Mouse (Mus musculus): ENCODE results near the gene Tyw5. TPM values are rescaled to one million over a fixed set of nuclear protein-coding genes. Genes with fewer than 3 reads are reported as not detected.

Gene Tyw5
- total RNA-seq, 2 experiments from 2014 or later = 8.0 to 9.8 TPM

DNA sequence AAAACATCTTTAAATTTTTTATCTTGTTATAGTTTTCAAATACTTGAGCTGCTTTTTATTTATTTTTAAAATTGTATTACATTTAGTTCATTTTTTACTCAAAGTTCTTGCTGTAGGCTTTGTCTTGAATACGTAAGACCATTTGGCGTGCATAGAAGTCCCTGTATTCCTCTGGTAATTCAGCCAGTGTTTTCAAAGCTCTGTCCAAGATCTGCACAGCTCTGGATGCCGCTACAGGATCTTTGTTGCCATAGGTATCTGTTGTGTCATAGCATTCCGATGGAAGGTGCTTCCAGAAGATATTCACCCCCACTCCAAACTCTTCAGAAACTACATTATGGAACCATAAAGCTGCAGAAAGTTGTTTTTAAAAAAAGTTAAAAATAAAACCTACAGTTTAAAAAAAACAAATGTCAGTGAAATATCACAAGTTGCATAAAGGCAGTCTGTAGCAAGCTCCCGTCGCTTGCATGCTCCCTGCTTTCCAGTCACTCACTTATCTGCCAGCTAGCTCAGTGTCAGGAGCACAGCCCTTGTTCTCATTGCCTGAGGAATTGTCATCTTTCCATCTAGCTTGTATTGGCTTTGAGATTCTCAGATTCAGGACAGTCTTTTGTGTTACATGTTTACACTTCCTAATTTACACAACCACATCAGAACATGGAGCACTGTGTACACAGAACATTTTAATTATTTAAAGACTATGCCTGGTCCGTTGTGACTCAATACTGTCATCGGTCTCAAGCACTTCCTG, 18.3 kb downstream of the Tyw5 start:
- DNase-seq (ENCODE audit: low spot score in 2 of 2) = no peak

DNA sequence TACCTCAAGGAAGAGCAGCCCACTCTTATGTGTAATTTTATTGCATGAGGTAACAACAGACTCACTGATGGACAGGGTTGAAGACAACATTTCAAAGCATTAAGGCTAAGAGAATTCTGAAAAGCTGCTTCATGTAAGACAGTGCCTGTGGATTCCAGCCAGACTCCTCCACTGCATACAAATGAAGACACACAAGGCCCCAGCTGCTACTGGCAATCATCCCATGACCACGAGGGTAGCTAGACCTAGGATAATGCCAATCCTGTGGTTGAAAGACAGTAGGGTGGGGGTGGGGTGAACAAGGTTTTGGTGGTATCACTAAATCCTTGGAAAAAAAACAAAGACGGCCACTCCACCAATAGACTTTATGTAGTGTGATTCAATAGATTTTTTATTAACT, 19.0 kb downstream of the Tyw5 start:
- no peak for DNase-seq (ENCODE audit: low spot score in 2 of 2)

DNA sequence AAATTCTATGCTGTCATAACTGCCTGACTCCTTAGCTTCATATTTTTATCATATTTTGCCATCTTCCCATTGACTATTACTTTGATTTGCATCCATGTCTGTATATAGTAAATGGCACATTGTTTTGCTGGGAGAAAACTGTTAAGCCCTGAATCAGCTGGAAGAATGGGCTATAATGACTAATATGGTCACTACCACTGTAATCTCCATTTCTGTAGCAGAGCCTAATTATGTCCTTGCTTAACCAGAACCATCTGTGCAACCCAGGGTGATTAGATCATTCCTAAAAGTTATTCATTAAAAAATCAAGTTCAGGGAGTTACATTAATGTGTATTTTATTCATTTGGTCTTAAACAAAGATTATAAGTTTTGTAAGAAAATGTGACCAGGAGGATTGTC, 20.4 kb downstream of the Tyw5 start:
- no peak for DNase-seq (ENCODE audit: low spot score in 2 of 2)

DNA sequence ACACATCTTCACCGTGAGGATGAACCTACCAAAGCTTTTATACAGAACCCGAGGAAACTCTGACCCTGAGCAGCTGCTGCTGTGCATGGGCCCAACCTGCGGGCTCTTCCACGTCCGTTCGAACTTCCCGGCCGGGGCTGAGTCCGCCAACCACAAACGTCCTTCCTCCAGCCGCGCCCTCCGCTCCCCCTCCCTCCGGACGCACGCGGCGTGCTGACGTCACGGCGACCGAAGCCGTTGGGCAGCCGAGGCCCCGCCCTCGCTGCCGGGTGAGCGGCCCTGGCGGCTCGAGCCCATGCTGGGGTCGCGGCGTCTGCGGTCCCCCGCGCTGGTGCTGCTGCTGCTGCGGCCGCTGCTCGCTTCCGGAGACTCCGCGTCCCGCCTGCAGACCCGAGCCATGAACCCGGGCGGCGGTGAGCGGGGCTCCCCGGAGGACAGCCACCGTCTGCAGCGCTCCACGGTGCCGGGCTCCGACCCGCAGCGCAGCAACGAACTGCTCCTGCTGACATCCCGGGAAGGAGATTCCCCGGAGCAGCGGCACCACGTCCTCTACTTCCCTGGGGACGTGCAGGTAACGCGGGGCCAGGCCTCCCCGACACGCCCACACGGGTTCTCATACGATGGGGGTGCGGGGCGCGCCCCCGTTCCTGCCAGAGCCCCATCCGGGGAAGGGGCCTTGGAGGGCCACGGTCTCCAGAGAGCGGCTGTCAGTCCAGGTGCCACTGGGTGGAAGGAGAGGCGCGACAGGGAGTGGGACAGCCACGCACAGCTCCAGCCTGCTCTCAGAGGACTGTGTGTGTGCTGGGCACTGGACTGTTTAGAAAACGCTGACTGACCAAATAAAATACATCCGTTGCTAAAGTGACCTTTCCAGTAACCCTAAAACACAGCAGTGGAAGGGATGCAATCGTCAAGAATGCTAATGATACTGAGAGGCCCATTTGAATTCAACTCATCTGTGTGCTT, 29.2 kb downstream of the Tyw5 start, which contains the start of gene 1700066M21Rik:
TSS of gene 1700066M21Rik (plus strand) at position 245 of the 966 bp plus-strand sequence.
- peak; percentile 92 to 95 for DNase-seq (ENCODE audit: low spot score in 2 of 2)

DNA sequence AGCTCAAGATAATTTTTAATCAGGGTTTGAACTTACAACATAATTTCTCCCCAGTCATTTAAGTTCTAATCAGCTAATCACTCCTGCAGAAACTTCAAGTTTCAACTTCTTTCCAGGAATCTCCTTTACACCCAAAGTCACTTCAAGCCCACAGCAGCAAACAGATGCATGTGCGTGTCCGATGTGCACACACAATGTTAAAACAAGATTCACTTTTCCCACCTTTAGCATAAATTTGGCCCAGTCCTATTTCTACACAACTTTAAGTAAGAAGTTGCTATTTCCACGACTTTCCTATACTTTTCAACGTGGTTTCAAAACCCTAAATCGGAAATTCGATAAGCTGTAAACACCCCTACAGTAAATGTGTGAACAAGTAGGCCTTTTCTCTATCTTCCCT, 30.1 kb downstream of the Tyw5 start:
- DNase-seq (ENCODE audit: low spot score in 2 of 2) = no peak

DNA sequence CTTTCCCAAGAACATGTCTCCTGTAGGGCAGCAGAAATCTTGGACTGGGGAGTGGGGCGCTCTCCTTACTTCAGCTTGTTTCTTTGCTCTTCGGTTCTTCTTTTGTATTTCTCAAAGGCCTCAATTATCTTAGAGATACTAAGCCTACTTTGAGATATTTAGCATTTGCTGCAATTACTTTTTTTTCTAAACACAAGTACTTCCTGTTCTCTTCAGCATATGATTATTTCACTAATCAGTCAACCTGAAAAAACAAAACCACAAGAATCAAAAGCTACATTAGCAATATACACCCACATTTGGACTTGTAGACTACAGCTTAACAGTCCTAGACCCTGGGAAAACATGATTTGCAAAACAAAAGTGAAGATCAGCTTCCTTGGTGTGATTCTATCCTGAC, 31.6 kb downstream of the Tyw5 start:
- no peak for DNase-seq (ENCODE audit: low spot score in 2 of 2)

GRCm38 (mm10) chr1:57370451-57370850, 36.5 kb downstream of the Tyw5 start:
- DNase-seq (ENCODE audit: low spot score in 2 of 2) = no peak

GRCm38 (mm10) chr1:57369111-57369510, 37.8 kb downstream of the Tyw5 start:
- no peak for DNase-seq (ENCODE audit: low spot score in 2 of 2)

- no peak for DNase-seq (ENCODE audit: low spot score in 2 of 2)
Measured at GRCm38 (mm10) chr1:57367446-57367845, 39.5 kb downstream of the Tyw5 start.

DNA sequence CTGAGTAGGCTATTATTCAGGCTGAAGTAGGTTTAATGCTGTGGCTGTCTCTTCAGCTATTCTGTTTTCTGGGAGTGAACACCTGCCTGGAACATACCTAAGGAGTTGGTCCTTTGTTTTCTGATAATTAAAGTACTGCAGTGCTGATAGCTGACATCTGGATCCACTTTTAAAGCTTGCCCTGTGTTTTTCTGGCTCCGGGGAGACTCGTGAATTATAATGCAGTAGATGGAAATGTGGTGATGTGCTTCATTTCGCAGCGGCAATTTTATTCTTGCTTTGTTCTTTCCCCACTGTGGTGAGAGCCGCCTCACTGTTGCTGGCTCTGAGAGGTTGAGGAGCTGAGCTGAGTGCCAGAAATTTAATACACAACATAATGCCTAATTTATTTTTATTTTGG, 48.4 kb downstream of the Tyw5 start:
- no peak for DNase-seq (ENCODE audit: low spot score in 2 of 2)

DNA sequence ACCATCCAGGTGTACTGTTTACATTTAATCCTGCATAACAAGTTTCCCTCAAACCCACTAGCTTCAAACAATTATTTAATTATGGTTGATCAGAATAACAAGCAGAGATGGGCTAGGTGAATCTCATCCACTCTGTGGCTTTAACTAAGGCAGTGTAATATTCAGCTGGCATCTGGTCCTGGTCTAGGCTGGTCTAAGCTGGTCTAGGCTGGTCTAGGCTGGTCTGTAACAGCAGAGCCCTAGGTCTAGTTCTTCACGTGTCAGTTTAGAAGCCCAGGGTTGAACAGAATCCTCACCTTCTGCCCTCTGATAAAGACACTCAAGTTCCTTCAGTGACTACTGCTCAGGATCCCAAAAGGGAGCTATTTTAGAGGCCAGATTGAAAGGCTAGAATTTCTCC, 55.0 kb downstream of the Tyw5 start:
- no peak for DNase-seq (ENCODE audit: low spot score in 2 of 2)

GRCm38 (mm10) chr1:57347487-57347886, 59.4 kb downstream of the Tyw5 start:
- no peak for DNase-seq (ENCODE audit: low spot score in 2 of 2)

GRCm38 (mm10) chr1:57341197-57341596, 65.7 kb downstream of the Tyw5 start:
- DNase-seq (ENCODE audit: low spot score in 2 of 2) = no peak

- no peak for DNase-seq (ENCODE audit: low spot score in 2 of 2)
Measured at GRCm38 (mm10) chr1:57339156-57339796, 67.6 kb downstream of the Tyw5 start.

Other genes with a start within 250 kb of the Tyw5 start
- 1 to 10 TPM; 3.5 to 3.8 TPM for gene 1700066M21Rik, start 29.5 kb downstream of the Tyw5 start, total RNA-seq (2021)
- gene Maip1, start 773 bp downstream of the Tyw5 start, total RNA-seq (2021) = 10 to 100 TPM in 1 of 2 experiments, 1 to 10 TPM in 1; 9.3 to 11.2 TPM

Measured in gastrocnemius, postnatal 4 days (tissue).